Mouse (Mus musculus): ENCODE results near the gene Comtd1.

The Comtd1 gene

DNA sequence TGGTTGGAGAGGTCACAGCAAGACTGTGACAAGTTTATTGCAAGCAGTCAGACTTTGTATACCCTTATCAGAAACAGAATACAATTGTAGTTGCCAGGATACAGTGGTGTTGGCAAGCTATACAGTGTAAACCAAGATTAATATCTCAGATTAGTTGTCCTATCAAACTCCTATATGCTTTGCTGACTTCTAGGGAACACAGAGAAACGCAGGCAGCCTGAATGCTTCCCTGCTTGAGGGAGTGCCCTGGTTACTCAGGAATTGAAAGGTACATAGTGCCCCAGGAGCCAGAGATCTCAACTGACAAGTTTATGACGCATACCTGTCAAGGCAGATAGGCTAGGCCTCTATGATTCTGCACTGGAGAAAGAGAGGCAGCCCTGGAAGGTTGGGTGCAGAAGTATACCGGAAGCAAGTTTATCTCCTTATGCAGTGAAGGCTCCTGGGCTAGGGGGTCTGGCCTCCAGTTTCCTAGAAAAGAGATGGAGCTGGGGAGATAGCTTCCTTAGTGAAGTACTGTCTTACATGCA, 42.1 kb downstream of the Comtd1 start:
- DNase-seq (ENCODE audit: low spot score in 2 of 2): no peak

- DNase-seq (ENCODE audit: low spot score in 2 of 2): no peak
These were observed 42.6 kb downstream of the Comtd1 start for GRCm38 (mm10) chr14:21806203-21806602.

GRCm38 (mm10) chr14:21802543-21803206, 46.1 kb downstream of the Comtd1 start:
- DNase-seq (ENCODE audit: low spot score in 2 of 2): no peak

DNA sequence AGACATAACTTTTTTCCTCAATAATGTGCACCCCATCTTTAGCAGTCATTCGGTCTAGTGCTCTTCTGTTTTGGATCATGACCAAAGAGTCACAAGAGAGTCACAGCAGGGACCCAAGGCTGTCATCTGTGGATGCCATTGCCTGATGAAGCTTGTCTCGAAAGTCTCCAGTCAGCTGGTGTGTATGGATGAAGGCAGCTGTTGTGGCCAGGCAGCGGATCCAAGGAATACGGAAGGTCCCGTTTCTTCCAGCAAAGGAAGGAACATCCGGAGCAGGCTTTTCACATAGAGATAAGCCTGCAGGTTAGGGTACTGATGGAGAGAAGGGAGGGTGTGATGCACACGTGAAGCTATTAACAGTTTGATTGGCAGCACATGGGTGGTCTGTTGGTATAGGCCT, 47.2 kb downstream of the Comtd1 start:
- DNase-seq (ENCODE audit: low spot score in 2 of 2): no peak

GRCm38 (mm10) chr14:21800641-21801040, 48.1 kb downstream of the Comtd1 start:
- DNase-seq (ENCODE audit: low spot score in 2 of 2): no peak

Measured in spleen, postnatal 10 days (tissue).